Mouse (Mus musculus): ENCODE data around the gene Acrbp.

DNA sequence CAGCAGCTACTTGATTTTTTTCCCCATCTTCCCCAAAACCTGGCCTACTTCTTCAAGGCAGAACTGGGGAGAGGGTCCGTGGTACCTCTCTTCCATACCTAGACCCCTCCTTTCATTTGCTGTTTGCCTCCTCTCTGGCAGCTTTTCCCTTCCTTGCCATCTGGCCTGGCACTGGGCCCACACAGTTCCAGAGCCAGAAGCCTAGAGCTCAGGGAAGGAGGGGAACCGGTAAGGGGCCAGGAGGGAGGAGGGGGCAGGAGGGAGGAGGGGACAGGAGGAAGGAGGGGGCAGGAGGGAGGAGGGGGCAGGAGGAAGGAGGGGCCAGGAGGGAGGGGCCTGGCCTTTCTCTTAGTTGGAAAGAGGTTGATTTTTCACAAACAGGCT is 22.4 kb downstream of the Acrbp start:
- no peak for TF ChIP-seq CTCF (IDR thresholded peaks at IDR 0.05)
- no peak for TF ChIP-seq EP300 (IDR thresholded peaks at IDR 0.05)
